Mouse (Mus musculus): ENCODE measurements around the gene Numa1. TPM values are rescaled to one million over a fixed set of nuclear protein-coding genes. Genes with fewer than 3 reads are reported as not detected.
A peak's percentile ranks its signal among the peaks of the same experiment; 100 is the strongest.

The Numa1 gene
- 10 to 100 TPM; 88.3 to 93.8 TPM for total RNA-seq (2021)
- 53.3 and 63.3 TPM in 2 replicates for polyA plus RNA-seq (2012; rRNA removed)
- long read RNA-seq, transcript Numa1-202 (13 exons, 2,934 nt), result major isoform, 9 of 23 reads
- long read RNA-seq, partial matches to known transcripts, result 6 of 23 reads
- long read RNA-seq, other reads (novel, unspliced or antisense), result 8 of 23 reads

DNA sequence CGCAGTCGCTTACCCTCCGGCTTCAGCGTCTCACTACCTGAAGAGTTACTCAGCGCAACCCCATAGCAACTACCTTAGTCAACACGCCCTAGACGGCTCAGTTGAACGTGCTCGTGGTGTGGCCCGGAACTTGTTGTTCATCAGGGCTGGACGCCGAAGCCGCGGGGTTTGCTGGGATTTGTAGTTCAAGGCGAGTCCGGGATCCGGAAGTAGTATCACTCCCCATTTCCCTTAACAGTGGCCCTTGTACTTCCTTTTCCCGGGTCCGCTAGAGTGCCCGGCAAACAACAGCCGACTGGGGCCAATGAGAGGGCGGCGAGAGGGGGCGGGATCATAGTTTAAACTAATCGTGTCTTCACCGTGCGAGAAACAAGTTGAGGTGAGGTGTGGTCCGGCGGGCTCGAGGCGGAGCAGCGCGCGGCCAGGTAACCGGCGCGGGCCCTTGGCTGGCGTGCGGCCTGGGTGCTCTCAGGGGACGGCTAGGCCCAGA is at the start of gene Numa1, which contains the start of gene Lrrc51:
TSS of gene Numa1 (plus strand) at position 361 of the 490 bp plus-strand sequence.
TSS of gene Lrrc51 (minus strand) at position 145 of the 490 bp plus-strand sequence.
- no peaks in the 10 kb centered on the region for H3K27me3 ChIP-seq (ENCODE audit: control insufficient read depth, insufficient read depth, low read length)
- peak within 1 kb of the TSS; percentile 83 for H3K27ac ChIP-seq
- H3K9ac ChIP-seq (ENCODE audit: low read depth, low read length), result peak within 1 kb of the TSS; percentile 92
- H3K4me1 ChIP-seq (ENCODE audit: control insufficient read depth, insufficient read depth, low read length), result no peaks in the 10 kb centered on the region; the same call in 1 of the 2 replicates
- DNase-seq, result peak; percentile 95 to 97
- TF ChIP-seq CTCF (IDR thresholded peaks at IDR 0.05) (no peak), POLR2A (IDR thresholded peaks at IDR 0.05; ENCODE audit: insufficient read depth, low read depth, low read length) (peak; percentile 76), EP300 (IDR thresholded peaks at IDR 0.05; ENCODE audit: insufficient read depth, low read depth, low read length) (0 out of 2 replicates have a peak, but pooled peaks have one; percentile 51)
- intact Hi-C loops (cut with DNase I), result loop anchor here (2.0 to 5.0 kb wide), 5 partner anchors 36 to 144 kb away; partner anchors contain the start of genes Il18bp, Rnf121, Xndc1 and Xntrpc
- no peaks in the 10 kb centered on the region for H3K36me3 ChIP-seq (ENCODE audit: control insufficient read depth, insufficient read depth, low read length)
- H3K4me3 ChIP-seq, result peak within 1 kb of the TSS; percentile 70
- peaks cover 2% of the 10 kb centered on the region for H3K79me2 ChIP-seq (replicated peaks; ENCODE audit: control insufficient read depth, insufficient read depth, low read length)
- under 1% methylated on average over 40 of the region's 40 CpGs for WGBS

DNA sequence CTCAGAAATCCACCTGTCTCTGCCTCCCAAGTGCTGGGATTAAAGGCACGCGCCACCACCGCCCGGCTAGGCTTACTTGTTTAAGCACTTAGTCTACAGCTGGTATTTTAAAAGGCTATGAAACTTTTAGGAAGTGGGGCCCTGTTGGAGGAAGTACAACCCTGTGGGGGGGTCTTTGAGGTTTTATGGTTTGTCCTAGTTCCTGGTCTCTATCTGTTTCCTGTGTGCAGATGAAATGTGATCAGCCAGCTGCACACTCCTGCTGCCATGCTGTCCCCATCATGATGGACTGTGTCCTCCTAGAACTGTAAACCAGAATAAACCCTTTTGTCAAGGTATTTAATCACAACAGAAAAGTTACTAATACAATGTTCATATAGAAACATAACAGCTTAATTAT is 49.8 kb upstream of the Numa1 start:
- WGBS, result 93% methylated on average over 4 of the region's 4 CpGs
- Histone ChIP-seq H3K9ac (ENCODE audit: low read depth, low read length) (no peak overlapping the region), H3K4me1 (ENCODE audit: control insufficient read depth, insufficient read depth, low read length) (no peaks in the 10 kb centered on the region), H3K27ac (no peak overlapping the region), H3K4me3 (no peak overlapping the region), H3K27me3 (ENCODE audit: control insufficient read depth, insufficient read depth, low read length) (no peaks in the 10 kb centered on the region), H3K79me2 (replicated peaks; ENCODE audit: control insufficient read depth, insufficient read depth, low read length) (no peaks in the 10 kb centered on the region), H3K36me3 (ENCODE audit: control insufficient read depth, insufficient read depth, low read length) (no peaks in the 10 kb centered on the region)
- no peak for DNase-seq
- intact Hi-C loops (cut with DNase I), result no loop called here
- TF ChIP-seq EP300 (IDR thresholded peaks at IDR 0.05; ENCODE audit: insufficient read depth, low read depth, low read length) (no peak), POLR2A (IDR thresholded peaks at IDR 0.05; ENCODE audit: insufficient read depth, low read depth, low read length) (no peak), CTCF (IDR thresholded peaks at IDR 0.05) (no peak)

DNA sequence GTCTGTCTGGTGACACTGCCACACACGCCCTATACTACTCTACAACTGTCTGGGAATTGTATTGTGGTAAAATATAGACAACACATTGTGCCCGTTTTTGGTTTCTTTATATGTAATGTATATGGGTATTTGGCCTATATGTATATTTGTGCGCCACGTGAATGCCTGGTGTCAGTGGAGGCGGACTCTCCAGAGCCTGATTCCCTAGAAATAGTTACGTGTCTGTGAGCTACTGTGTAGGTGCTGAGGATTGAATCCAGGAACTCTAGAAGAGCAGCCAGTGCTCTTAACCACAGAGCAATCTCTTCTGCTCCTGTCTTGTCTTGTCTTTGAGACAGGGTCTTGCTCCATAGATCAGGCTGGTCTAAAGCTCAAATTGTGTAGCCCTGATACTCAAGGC is 47.6 kb upstream of the Numa1 start:
- no peaks in the 10 kb centered on the region for H3K36me3 ChIP-seq (ENCODE audit: control insufficient read depth, insufficient read depth, low read length)

DNA sequence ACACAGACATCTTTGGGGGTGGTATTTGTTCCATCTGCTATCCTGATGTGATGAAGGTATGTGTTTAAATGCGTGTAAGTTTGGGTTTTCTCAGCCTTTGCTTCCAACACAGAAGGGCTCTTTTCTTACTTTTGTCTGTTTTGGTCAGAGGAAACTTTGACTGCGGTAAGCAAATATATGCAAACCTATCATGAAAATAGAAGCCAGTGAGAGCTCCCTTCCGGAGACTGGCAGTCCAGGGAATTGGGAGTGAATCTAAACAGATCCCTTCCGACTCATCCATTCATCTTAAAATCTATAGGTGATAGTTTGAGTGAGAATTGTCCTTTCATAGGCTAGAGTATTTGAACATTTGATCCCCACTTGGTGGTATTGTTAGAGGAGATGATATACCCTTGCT is 45.5 kb upstream of the Numa1 start:
- intact Hi-C loops (cut with DNase I), result no loop called here
- H3K9ac ChIP-seq (ENCODE audit: low read depth, low read length), result no peak overlapping the region
- no peak overlapping the region for H3K27ac ChIP-seq
- DNase-seq, result no peak
- no peaks in the 10 kb centered on the region for H3K36me3 ChIP-seq (ENCODE audit: control insufficient read depth, insufficient read depth, low read length)
- no peaks in the 10 kb centered on the region for H3K79me2 ChIP-seq (replicated peaks; ENCODE audit: control insufficient read depth, insufficient read depth, low read length)
- 72% methylated on average over 4 of the region's 4 CpGs for WGBS
- H3K4me1 ChIP-seq (ENCODE audit: control insufficient read depth, insufficient read depth, low read length), result no peaks in the 10 kb centered on the region
- no peak overlapping the region for H3K4me3 ChIP-seq
- no peak for TF ChIP-seq POLR2A (IDR thresholded peaks at IDR 0.05; ENCODE audit: insufficient read depth, low read depth, low read length)
- TF ChIP-seq EP300 (IDR thresholded peaks at IDR 0.05; ENCODE audit: insufficient read depth, low read depth, low read length), result no peak
- TF ChIP-seq CTCF (IDR thresholded peaks at IDR 0.05), result no peak
- H3K27me3 ChIP-seq (ENCODE audit: control insufficient read depth, insufficient read depth, low read length), result no peaks in the 10 kb centered on the region

More for the DNA sequence above, 47.6 kb upstream of the Numa1 start:
- TF ChIP-seq POLR2A (IDR thresholded peaks at IDR 0.05; ENCODE audit: insufficient read depth, low read depth, low read length) (no peak), EP300 (IDR thresholded peaks at IDR 0.05; ENCODE audit: insufficient read depth, low read depth, low read length) (no peak), CTCF (IDR thresholded peaks at IDR 0.05) (no peak)
- intact Hi-C loops (cut with DNase I), result no loop called here
- Histone ChIP-seq H3K79me2 (replicated peaks; ENCODE audit: control insufficient read depth, insufficient read depth, low read length) (no peaks in the 10 kb centered on the region), H3K27ac (no peak overlapping the region), H3K4me3 (no peak overlapping the region), H3K9ac (ENCODE audit: low read depth, low read length) (no peak overlapping the region), H3K4me1 (ENCODE audit: control insufficient read depth, insufficient read depth, low read length) (no peaks in the 10 kb centered on the region), H3K27me3 (ENCODE audit: control insufficient read depth, insufficient read depth, low read length) (no peaks in the 10 kb centered on the region)
- WGBS, result 83% methylated on average over 6 of the region's 6 CpGs
- DNase-seq, result no peak

DNA sequence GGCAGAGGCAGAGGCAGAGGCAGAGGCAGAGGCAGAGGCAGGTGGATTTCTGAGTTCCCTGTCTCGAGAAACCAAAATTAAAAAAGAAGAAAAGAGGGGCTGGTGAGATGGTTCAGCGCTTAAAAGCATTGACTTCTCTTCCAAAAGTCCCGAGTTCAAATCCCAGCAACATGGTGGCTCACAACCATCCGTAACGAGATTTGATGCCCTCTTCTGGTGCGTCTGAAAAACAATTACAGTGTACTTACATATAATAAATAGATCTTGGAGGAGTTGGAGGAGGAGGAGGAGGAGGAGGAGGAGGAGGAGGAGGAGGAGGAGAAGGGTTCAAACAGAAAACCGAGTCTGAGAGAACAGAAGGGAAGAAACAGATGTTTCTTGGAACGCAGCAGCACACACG is 38.2 kb upstream of the Numa1 start:
- peak overlapping the region; percentile 93 for H3K27ac ChIP-seq
- H3K79me2 ChIP-seq (replicated peaks; ENCODE audit: control insufficient read depth, insufficient read depth, low read length), result no peaks in the 10 kb centered on the region
- peak overlapping the region; percentile 69 for H3K9ac ChIP-seq (ENCODE audit: low read depth, low read length)
- H3K4me3 ChIP-seq, result peak overlapping the region; percentile 53
- no peaks in the 10 kb centered on the region for H3K27me3 ChIP-seq (ENCODE audit: control insufficient read depth, insufficient read depth, low read length)
- no peaks in the 10 kb centered on the region for H3K36me3 ChIP-seq (ENCODE audit: control insufficient read depth, insufficient read depth, low read length)
- intact Hi-C loops (cut with DNase I), result loop anchor here (2.0 to 5.0 kb wide), 4 partner anchors 37 to 233 kb away; partner anchors contain the start of genes Clpb, Lrrc51 and Numa1
- peaks cover 2% of the 10 kb centered on the region; the same call in 1 of the 2 replicates for H3K4me1 ChIP-seq (ENCODE audit: control insufficient read depth, insufficient read depth, low read length)
- TF ChIP-seq EP300 (IDR thresholded peaks at IDR 0.05; ENCODE audit: insufficient read depth, low read depth, low read length), result no peak
- 0 out of 2 replicates have a peak, but pooled peaks have one; percentile 1 for TF ChIP-seq CTCF (IDR thresholded peaks at IDR 0.05)
- no peak for TF ChIP-seq POLR2A (IDR thresholded peaks at IDR 0.05; ENCODE audit: insufficient read depth, low read depth, low read length)
- 23% methylated on average over 9 of the region's 9 CpGs for WGBS
- no peak for DNase-seq
